Mouse (Mus musculus): ENCODE measurements around the gene Manba. TPM values are rescaled to one million over a fixed set of nuclear protein-coding genes. Genes with fewer than 3 reads are reported as not detected.

Gene Manba
- total and polyA plus RNA-seq, 2 experiments from 2014 or later: 20.6 to 36.0 TPM

GRCm38 (mm10) chr3:135510372-135510771 lies 25.0 kb downstream of the Manba start:
- WGBS: 91% methylated on average over 3 of the region's 3 CpGs

DNA sequence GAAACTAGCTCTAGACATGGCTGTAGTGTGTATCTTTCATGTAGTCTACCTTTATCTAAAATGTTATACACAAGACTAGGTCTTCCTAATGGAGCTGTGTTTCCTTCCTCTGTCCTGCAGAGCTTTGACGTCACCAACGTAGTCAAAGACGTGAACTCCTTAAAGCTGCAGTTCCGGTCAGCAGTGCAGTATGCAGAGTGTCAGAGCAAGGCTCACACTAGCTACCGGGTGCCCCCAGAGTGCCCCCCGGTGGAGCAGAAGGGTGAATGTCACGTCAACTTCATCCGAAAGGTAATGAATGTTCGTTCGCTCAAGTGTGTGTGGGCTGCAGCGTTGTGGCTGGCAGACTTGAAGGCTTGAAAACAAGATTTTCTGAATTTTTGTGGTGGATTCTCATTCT lies 26.3 kb downstream of the Manba start:
- WGBS: 30% methylated on average over 11 of the region's 11 CpGs

More at GRCm38 (mm10) chr3:135510372-135510771, 25.0 kb downstream of the Manba start:
- Histone ChIP-seq H3K36me3 (replicated peaks; ENCODE audit: control insufficient read depth, insufficient read depth, low read length) (peaks cover 11% of the 10 kb centered on the region; the same call in 1 of the 2 replicates), H3K4me2 (ENCODE audit: low read depth, low read length) (no peak overlapping the region), H3K9ac (replicated peaks; ENCODE audit: low read depth, low read length) (no peak overlapping the region), H3K27me3 (ENCODE audit: control insufficient read depth, insufficient read depth, low read length) (no peaks in the 10 kb centered on the region), H3K4me1 (ENCODE audit: control insufficient read depth, insufficient read depth) (0 out of 2 replicates have a peak, but pooled peaks cover 8% of the 10 kb centered on the region), H3K9me3 (replicated peaks; ENCODE audit: control insufficient read depth, low read length) (no peaks in the 10 kb centered on the region), H3K4me3 (ENCODE audit: low read depth, low read length) (no peak overlapping the region), H3K27ac (ENCODE audit: low read depth) (no peak overlapping the region)
- DNase-seq (ENCODE audit: low spot score) (no peak), ATAC-seq (ENCODE audit: insufficient read depth, low read depth) (no peak)
- TF ChIP-seq EP300 (IDR thresholded peaks at IDR 0.05; ENCODE audit: low read depth) (no peak), CTCF (IDR thresholded peaks at IDR 0.05; ENCODE audit: low read depth) (no peak)

DNA sequence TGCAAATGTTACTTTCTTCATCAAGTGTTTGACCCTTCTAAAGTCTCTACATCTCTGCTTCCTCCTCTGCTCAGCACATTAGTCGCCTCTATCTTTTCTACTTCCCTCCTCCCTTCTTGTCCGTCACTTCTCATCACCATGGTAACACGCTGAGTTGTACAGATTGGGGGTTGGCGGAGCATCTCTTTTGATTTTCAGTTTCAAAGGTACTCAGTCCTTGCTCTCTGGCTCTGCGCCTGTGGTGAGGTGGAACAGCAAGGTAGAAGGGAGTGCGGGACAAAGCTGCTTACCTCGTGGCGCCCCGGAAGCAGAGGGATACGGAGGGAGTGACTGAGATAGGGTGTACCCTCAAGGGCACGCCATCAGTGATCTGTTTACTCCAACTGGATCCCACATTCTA lies 27.9 kb downstream of the Manba start:
- H3K27ac ChIP-seq (ENCODE audit: low read depth): peak overlapping the region; percentile 57; the same call in 1 of the 2 replicates
- no peak overlapping the region for H3K4me3 ChIP-seq (ENCODE audit: low read depth, low read length)
- peaks cover 11% of the 10 kb centered on the region; the same call in 1 of the 2 replicates for H3K36me3 ChIP-seq (replicated peaks; ENCODE audit: control insufficient read depth, insufficient read depth, low read length)
- no peak overlapping the region for H3K4me2 ChIP-seq (ENCODE audit: low read depth, low read length)
- ATAC-seq (ENCODE audit: insufficient read depth, low read depth) (no peak), DNase-seq (ENCODE audit: low spot score) (peak; percentile 28)
- H3K27me3 ChIP-seq (ENCODE audit: control insufficient read depth, insufficient read depth, low read length): no peaks in the 10 kb centered on the region
- H3K9me3 ChIP-seq (replicated peaks; ENCODE audit: control insufficient read depth, low read length): no peaks in the 10 kb centered on the region
- peaks cover 26% of the 10 kb centered on the region for H3K4me1 ChIP-seq (ENCODE audit: control insufficient read depth, insufficient read depth)
- TF ChIP-seq CTCF (IDR thresholded peaks at IDR 0.05; ENCODE audit: low read depth) (no peak), EP300 (IDR thresholded peaks at IDR 0.05; ENCODE audit: low read depth) (no peak)
- H3K9ac ChIP-seq (replicated peaks; ENCODE audit: low read depth, low read length): no peak overlapping the region
- WGBS: 56% methylated on average over 11 of the region's 11 CpGs

More for the DNA sequence above, 26.3 kb downstream of the Manba start:
- no peaks in the 10 kb centered on the region for H3K9me3 ChIP-seq (replicated peaks; ENCODE audit: control insufficient read depth, low read length)
- no peak overlapping the region for H3K4me3 ChIP-seq (ENCODE audit: low read depth, low read length)
- peak; percentile 78 for ATAC-seq (ENCODE audit: insufficient read depth, low read depth)
- DNase-seq (ENCODE audit: low spot score): peak; percentile 55
- H3K4me2 ChIP-seq (ENCODE audit: low read depth, low read length): no peak overlapping the region
- H3K27me3 ChIP-seq (ENCODE audit: control insufficient read depth, insufficient read depth, low read length): no peaks in the 10 kb centered on the region
- H3K27ac ChIP-seq (ENCODE audit: low read depth): peak overlapping the region; percentile 36; the same call in 1 of the 2 replicates
- H3K4me1 ChIP-seq (ENCODE audit: control insufficient read depth, insufficient read depth): peaks cover 18% of the 10 kb centered on the region
- no peak overlapping the region for H3K9ac ChIP-seq (replicated peaks; ENCODE audit: low read depth, low read length)
- H3K36me3 ChIP-seq (replicated peaks; ENCODE audit: control insufficient read depth, insufficient read depth, low read length): peaks cover 11% of the 10 kb centered on the region; the same call in 1 of the 2 replicates
- TF ChIP-seq CTCF (IDR thresholded peaks at IDR 0.05; ENCODE audit: low read depth) (peak; percentile 41; the same call in 1 of the 2 replicates), EP300 (IDR thresholded peaks at IDR 0.05; ENCODE audit: low read depth) (no peak)

DNA sequence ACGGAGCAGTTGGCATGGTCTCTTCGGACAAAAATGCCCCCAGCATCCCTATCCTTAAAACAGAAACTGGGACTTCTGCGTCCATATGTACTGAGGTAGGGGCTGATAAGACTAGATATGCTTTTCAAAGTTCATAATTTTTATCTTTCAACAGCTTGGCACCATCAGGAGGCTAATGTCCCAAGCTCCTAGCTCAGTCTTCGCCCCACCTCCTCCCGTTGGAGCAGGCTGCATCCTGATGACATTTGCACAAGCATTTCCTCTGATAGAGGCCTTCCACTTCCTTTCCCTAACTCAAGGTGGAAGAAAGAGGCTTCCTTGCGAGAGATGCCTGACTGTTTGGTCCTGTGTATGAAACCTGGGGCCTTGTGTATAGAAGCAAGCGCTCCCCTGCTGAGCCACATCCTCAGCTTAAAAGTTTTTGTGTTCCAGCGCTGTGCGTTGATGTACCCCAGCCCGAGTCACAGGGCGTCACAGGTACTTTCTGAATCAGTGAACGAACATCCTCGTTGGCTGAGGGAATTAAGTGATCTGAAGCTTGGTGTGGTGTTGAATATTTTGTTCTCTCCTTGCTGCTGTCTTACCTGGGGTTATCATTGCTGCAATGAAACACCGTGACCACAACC lies 28.5 kb downstream of the Manba start:
- WGBS: 70% methylated on average over 14 of the region's 14 CpGs
- peak overlapping the region; percentile 57 for H3K27ac ChIP-seq (ENCODE audit: low read depth)
- H3K27me3 ChIP-seq (ENCODE audit: control insufficient read depth, insufficient read depth, low read length): no peaks in the 10 kb centered on the region
- ATAC-seq (ENCODE audit: insufficient read depth, low read depth): no peak
- peaks cover 11% of the 10 kb centered on the region; the same call in 1 of the 2 replicates for H3K36me3 ChIP-seq (replicated peaks; ENCODE audit: control insufficient read depth, insufficient read depth, low read length)
- H3K4me2 ChIP-seq (ENCODE audit: low read depth, low read length): no peak overlapping the region
- H3K9ac ChIP-seq (replicated peaks; ENCODE audit: low read depth, low read length): no peak overlapping the region
- TF ChIP-seq CTCF (IDR thresholded peaks at IDR 0.05; ENCODE audit: low read depth) (no peak), EP300 (IDR thresholded peaks at IDR 0.05; ENCODE audit: low read depth) (no peak)
- no peak overlapping the region for H3K4me3 ChIP-seq (ENCODE audit: low read depth, low read length)
- H3K9me3 ChIP-seq (replicated peaks; ENCODE audit: control insufficient read depth, low read length): no peaks in the 10 kb centered on the region
- peaks cover 29% of the 10 kb centered on the region for H3K4me1 ChIP-seq (ENCODE audit: control insufficient read depth, insufficient read depth)
- no peak for DNase-seq (ENCODE audit: low spot score)

GRCm38 (mm10) chr3:135515246-135515645 lies 29.8 kb downstream of the Manba start:
- ATAC-seq (ENCODE audit: insufficient read depth, low read depth) (no peak), DNase-seq (ENCODE audit: low spot score) (no peak)
- H3K4me1 ChIP-seq (ENCODE audit: control insufficient read depth, insufficient read depth): peaks cover 38% of the 10 kb centered on the region

More at GRCm38 (mm10) chr3:135515246-135515645, 29.8 kb downstream of the Manba start:
- Histone ChIP-seq H3K27me3 (ENCODE audit: control insufficient read depth, insufficient read depth, low read length) (no peaks in the 10 kb centered on the region), H3K4me3 (ENCODE audit: low read depth, low read length) (no peak overlapping the region), H3K9me3 (replicated peaks; ENCODE audit: control insufficient read depth, low read length) (no peaks in the 10 kb centered on the region), H3K9ac (replicated peaks; ENCODE audit: low read depth, low read length) (no peak overlapping the region), H3K4me2 (ENCODE audit: low read depth, low read length) (no peak overlapping the region), H3K36me3 (replicated peaks; ENCODE audit: control insufficient read depth, insufficient read depth, low read length) (peaks cover 11% of the 10 kb centered on the region; the same call in 1 of the 2 replicates), H3K27ac (ENCODE audit: low read depth) (peak overlapping the region; percentile 57; the same call in 1 of the 2 replicates)
- 71% methylated on average over 5 of the region's 5 CpGs for WGBS
- TF ChIP-seq CTCF (IDR thresholded peaks at IDR 0.05; ENCODE audit: low read depth): no peak

Data from heart, postnatal 0 days (tissue).